Mouse (Mus musculus) erythroblast, embryonic 14.5 days (primary cell): Measurements from ENCODE around the gene Usp45.

Experiments used
- GATA1 ChIP-seq: IDR thresholded peaks from 2 replicates; pipeline ENCODE4 v1.6.1; 2012; ENCODE audit warnings: low read length, inconsistent platforms, mixed read lengths
- TAL1 ChIP-seq: IDR thresholded peaks from 3 replicates; pipeline ENCODE4 v1.6.1; 2012; ENCODE audit warnings: low read length, inconsistent platforms, mixed read lengths

GRCm38 (mm10) chr4:21766171-21766862, 639 bp upstream of the Usp45 start:
- TF ChIP-seq TAL1, result no peak
- TF ChIP-seq GATA1, result no peak
